Mouse (Mus musculus): Measurements from ENCODE around the gene B3galt5.
"Not testable (repeated sequence)": the region's sequence is repeated elsewhere in the genome, so short reads cannot be mapped to it uniquely, and the experiment has no call there.

B3galt5 gene

DNA sequence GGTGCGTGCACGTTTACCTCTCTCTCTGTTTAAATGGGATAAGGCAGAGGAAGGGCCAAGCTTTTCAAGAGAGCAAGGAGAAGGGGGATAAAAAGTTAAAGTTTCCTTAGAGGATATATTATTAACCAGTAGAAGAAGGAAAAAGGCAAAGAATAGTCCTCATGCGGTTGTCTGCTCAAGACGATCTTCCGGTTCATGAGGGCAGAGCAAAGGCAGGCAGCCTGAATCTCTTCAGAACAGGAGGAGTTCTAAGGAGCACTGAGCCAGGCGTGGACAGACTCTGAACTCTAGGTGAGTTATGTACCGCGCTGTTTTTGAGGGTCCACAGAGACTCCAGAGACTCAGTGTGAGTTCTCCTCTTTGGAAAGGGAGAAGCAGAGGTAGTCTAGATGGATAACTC lies 22.8 kb downstream of the B3galt5 start:
- DNase-seq (ENCODE audit: low read depth in 2 of 2, low spot score in 2 of 2), result no peak

DNA sequence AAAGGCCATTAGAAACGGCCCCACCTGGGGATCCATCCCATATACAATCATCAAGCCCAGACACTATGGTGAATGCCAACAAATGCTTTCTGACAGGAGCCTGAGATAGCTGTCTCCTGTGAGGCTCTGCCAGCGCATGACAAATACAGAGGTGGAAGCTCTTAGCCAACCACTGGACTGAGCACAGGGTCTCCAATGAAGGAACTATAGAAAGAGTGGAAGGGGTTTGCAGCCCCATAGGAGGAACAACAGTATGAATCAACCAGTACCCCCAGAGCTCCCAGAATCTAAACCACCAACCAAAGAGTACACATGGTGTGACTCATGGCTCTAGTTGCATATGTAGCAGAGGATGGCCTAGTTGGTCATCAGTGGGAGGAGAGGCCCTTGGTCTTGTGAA lies 36.1 kb downstream of the B3galt5 start:
- no peak for DNase-seq (ENCODE audit: low read depth in 2 of 2, low spot score in 2 of 2)

DNA sequence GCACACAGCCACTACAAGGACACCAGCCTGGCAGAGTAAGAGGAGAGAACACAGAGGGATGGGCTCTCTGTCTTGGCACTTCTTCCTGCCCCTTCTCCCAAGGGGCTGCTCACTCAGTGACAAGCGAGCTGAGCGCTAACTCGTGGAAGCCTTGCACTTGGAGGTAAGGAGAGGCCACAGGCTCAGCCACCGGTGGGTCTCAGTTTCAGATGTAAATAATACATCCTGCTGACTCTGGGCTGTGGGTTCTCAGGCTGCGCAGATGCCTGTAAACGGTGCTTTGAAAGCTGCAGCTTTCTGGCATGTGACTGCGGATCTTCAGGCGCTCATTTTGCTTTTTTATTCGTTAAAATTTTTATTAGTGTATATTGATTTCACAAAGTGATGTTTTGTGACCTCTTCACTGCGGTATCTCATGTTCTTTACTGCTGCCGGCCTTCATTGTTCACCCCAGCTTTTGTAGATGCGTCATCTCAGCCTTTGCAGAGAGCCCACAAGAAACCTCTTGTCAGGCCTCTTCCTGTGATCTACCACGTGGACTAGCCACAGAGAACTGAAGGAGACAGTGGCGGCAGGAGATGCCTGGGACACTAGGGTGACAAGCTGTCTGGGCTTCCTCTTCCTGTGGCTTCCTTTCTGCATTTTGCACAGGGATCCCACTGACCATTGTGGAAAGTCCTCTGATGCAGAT lies 37.5 kb downstream of the B3galt5 start:
- DNase-seq (ENCODE audit: low read depth in 2 of 2, low spot score in 2 of 2), result peak; percentile 42 to 61

DNA sequence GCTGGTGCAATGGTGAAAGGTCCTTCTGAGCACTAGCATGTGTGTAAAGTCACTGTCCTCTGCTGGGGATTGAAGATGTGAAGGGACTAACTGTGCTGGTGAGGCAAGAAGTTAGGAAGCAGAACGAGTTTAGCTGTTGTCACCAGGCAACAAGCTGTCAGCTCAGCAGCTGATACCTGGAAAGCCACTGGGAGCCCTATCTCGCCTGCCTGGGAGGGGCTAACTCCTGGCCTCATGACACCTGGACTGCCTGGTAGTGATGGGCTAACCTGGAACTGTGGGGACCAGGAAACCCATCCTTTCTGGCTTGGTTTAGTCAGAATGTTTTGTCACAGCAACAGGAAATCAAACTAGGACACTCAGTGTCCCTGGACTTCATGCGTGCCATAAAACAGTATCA lies 41.0 kb downstream of the B3galt5 start:
- no peak for DNase-seq (ENCODE audit: low read depth in 2 of 2, low spot score in 2 of 2)

DNA sequence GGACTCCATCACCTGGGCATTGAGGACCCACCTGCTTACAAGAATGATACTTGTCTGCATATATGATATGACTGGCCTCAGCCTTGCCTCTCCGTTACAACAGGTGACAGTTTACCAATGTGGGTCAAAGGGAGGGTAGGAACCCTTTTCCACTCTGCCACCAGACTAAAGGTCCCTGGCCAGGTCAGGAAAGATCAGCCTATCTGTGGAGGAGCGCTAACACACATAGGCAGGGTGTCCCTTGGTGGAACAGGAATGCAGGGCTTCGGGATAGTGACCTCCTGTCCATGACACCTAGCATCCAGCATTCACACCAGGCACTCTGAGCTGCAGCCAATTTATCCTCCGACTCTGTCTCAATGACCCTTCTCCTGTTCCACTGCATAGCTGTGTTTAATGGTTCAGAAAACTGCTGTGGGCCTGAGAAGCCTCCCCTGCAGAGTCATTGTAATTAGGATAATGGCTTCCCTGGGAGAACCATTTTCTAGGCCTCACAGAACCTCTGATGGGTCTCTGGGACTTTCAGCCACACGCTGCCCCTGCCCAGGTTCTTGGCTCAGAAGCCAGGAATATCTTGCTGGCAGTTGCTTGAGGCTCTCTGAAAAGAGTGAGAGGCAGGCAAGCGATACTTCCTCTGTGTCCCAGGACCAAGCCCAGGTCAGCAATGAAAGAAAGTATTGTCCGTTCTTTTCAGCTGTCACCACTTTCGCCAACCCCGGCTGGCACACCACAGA lies 43.1 kb downstream of the B3galt5 start:
- DNase-seq (ENCODE audit: low read depth in 2 of 2, low spot score in 2 of 2), result no peak

DNA sequence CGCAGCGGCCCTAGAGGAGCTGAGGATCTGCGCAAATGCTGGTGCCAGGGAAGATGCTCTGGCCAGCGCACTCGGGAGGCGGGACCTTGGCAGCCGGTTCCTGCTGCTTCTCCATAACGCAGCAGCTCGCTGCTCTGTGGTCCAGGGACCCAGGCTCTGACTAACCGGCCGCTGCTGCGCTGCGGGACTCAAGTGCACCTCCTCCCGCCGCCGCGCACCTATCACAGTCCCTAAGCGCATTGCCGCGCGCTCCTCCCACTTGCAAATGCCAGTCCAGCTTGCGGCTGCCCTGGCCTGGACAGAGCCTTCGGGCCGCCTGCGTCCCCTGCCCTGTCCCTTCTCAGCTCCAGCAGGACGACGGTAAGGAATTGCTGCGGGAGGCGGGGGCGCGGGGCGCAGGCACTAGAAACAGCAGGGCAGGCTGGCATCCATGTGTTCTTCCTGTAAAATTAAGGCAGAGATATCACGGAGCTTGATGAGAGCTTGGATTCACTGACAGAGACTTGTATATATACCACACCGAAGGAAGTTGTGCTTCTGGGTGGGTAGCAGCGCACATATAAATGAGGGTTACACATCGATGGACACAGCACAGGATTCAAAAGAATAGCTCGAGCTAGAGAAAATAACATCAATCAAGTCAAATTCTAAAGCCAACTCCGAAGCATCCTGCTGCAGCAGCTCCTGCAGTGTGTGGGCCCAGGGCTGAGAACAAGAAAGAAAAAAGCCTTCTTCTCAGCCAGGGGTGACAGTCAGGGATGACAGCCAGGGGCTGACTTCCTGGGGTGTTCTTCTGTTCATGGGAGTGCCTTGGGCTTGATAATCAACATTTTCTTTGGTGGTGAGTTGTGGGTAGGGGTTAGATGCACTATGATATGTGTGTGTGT lies 45.4 kb downstream of the B3galt5 start:
- no peak for DNase-seq (ENCODE audit: low read depth in 2 of 2, low spot score in 2 of 2)

DNA sequence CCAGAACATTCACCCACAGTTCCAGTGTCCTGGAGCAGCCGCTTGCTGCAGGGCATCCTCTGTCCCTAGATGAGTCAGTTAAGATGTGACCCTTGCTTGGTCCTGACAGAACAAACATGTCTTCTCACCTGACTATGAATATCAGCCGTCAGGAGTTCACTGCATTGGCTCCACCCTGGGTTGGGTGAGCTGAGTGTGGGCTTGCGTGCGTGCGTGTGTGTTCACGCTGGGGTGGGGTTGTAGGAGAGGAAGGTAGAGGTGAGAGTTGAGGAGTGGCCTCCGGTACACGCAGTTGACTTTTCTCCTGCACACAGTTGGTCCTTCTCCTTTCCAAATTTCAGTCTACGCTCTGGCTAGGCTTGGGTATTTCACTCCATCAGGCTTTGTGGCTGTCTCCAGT lies 47.0 kb downstream of the B3galt5 start:
- no peak for DNase-seq (ENCODE audit: low read depth in 2 of 2, low spot score in 2 of 2)

DNA sequence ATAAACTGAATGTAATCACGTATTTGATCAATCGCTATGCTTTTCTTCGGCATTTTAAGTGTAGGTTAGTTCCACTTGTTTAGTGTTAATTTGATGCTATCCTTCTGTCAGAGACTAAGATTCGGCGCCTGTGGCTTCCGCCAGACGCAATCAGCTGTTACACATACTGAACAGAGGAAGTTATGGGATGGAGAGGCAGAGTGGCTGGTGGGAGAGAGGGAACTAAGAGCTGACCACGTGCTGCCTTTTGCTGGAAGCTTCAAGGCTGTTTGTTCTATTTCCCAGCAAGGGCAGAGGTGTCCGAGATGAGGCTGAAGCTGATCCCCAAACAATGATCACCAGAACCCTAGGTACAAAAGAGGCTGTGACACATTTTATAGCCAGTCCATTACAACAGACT lies 56.3 kb downstream of the B3galt5 start:
- no peak for DNase-seq (ENCODE audit: low read depth in 2 of 2, low spot score in 2 of 2)

DNA sequence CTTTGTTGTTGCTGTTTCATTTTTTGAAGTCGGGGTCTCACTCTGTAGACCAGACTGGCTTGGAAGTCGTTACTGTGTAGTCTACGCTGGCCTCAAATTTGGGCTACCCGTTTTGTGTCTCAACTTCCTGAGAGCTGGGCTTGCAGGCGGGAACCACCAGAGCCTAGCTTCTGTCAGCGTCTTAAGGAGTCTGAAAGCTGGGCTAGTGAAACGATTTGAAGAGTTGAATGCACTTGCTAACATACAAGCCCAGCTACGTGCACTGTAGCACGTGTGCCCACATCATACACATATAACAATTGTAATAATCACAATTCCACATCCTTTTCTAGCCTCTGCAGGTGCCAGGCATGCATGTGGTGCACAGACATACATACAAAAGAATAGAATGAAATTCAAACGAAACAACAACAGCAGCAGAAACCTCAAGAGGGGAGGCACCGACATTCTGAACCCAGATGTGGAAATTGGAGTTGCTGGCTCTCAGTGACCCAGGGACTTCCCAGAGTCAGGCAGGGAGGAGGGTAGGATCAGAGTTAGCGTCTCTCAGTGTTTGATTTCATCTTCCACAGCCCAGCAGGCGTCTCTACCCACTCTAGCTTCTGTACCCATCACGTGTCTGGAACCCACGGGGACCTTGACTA lies 57.1 kb downstream of the B3galt5 start:
- DNase-seq (ENCODE audit: low read depth in 2 of 2, low spot score in 2 of 2), result peak; percentile 7 to 30

DNA sequence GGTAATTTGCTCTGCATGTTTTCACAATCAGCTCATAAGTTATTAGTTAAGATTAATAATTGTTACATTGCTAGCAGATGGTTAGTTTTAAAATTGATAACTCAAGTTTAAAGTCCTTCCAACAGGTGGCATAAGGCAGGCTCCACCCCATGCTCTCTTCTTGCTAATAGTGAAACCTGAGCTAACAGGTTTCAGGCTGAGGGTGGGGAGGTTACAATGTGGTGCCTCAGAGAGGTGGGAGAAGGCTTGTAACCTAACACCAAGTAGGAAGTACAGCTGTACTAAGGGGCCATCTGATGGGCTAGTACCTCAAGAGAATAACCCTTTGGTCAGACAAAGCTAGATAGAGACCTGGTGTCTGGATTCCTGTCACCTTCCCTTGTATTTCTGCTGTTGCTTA lies 62.5 kb downstream of the B3galt5 start:
- DNase-seq (ENCODE audit: low read depth in 2 of 2, low spot score in 2 of 2), result no peak

DNA sequence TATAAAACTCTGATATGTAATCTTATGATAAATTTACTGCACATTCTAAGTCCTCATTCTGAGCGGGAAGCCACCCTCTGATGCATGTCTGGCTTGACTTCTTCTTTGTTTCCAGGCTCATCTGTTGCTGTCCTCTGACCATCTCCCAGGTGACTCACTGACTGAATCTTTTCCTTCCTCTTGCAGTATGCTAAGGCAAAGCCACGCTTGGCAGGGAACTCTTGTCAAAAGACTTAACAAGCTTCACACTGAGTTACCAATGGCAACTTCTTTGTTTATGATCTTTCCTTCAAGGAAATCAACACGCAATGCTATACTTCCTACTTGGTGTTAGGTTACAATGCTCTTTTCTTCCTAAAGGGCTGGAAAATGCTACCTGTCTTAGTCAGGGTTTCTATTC lies 63.0 kb downstream of the B3galt5 start:
- DNase-seq (ENCODE audit: low read depth in 2 of 2, low spot score in 2 of 2), result no peak

DNA sequence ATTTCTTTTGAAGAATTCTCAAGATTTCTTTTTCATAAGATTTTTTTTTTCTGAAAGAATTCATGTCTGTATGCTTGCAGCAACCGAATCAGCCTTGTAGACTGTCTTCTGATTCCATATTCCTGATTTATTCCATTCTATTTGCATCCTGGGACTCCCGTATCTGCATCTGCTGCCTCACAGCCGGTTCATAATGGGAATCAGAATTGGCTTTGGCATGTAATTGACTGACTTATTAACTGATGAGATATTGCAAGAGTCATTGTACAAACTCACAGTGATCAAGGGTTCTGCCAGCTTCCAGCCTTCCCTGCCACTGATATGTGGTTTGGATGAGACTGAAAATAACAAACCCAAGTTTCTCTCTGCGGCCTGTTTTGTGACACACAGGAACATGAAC lies 67.8 kb downstream of the B3galt5 start:
- no peak for DNase-seq (ENCODE audit: low read depth in 2 of 2, low spot score in 2 of 2)

DNA sequence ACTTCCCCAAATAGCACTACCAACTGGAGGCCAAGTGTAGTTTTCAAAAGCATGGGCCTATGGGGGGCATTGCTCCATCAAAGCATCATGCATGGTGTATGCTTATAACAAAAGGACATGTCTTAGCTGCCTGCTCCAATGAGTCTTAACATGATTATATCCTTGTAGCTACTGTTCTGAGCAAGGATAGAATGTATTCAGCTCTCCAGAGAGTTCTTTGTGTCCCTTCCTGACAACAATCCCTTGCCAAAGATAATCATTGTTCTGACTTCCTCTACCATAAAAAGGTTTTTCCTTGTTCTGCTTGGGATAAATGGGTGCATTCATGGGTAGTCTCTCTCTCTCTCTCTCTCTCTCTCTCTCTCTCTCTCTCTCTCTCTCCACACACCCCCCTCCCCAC lies 68.8 kb downstream of the B3galt5 start:
- DNase-seq (ENCODE audit: low read depth in 2 of 2, low spot score in 2 of 2), result no peak

DNA sequence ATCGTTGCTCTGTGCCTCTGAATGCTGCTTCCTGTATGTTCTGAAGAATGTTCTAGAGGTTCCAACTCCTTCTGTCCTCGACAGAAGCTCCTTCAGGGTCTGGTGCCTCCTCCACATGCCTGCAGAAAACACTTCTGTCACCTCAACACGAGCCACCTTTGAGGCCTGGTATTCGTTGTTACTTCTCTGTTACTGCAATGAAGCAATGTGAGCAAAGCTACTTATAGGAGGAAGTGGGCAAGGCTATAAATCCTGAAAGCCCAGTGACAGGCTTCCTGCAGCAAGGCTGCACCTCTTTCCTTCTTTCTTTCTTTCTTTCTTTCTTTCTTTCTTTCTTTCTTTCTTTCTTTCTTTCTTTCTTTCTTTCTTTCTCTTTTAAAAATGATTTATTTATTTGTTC lies 71.3 kb downstream of the B3galt5 start:
- DNase-seq (ENCODE audit: low read depth in 2 of 2, low spot score in 2 of 2), result no peak

DNA sequence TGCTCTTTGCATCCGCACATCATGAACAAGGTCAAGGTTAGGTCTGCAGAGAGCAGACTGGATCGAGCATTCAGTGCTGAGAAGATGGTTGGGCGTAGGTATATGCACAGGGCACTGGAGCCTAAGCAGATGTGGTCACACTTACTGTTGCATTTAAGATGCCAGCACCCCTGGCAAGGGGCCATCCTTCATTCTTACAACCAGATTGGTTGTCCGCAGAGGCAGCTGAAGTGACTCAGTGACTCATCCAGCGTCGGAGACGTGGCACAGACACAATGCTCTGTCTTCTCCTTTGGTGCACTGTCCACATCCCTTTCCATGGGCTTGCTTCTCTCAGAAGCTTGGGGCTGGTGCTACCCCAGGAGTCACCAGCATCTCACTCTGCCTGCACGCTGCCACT lies 82.2 kb downstream of the B3galt5 start:
- no peak for DNase-seq (ENCODE audit: low read depth in 2 of 2, low spot score in 2 of 2)

DNA sequence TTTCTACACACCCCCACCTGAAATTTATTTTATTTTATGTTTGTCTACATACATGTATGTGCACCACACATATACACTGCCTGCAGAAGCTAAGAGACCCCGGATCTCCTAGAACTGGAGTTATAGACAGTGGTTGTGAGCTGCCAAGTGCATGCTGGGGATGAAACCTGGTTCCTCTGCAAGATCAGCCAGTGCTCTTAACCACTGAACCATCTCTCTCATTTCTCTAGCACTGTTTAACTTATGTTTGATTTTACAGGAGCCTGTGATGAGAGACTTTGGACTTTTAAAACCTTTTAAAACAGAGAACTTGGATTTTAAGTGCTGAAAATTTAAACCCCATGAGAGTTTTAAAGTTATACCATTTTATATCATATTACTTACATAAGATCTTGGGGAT lies 87.1 kb downstream of the B3galt5 start:
- no peak for DNase-seq (ENCODE audit: low read depth in 2 of 2, low spot score in 2 of 2)

DNA sequence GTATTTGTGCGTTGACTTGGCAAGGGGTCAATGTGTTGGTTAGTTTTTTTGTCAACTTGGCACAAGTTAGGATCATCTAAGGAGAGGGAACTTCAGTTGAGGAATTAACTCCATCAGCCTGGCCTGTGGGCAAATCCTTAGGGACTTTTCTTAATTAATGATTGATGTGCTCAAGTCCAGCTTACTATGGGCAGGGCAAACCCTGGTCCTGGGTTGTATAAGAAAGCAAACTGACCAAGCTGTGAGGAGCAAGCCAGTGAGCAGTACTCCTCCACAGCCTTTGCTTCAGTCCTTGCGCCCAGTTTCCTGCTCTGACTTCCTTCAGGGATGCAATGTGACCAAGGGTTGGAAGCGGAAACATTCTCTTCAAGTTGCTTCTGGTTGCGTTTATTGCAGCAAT lies 87.6 kb downstream of the B3galt5 start:
- no peak for DNase-seq (ENCODE audit: low read depth in 2 of 2, low spot score in 2 of 2)

DNA sequence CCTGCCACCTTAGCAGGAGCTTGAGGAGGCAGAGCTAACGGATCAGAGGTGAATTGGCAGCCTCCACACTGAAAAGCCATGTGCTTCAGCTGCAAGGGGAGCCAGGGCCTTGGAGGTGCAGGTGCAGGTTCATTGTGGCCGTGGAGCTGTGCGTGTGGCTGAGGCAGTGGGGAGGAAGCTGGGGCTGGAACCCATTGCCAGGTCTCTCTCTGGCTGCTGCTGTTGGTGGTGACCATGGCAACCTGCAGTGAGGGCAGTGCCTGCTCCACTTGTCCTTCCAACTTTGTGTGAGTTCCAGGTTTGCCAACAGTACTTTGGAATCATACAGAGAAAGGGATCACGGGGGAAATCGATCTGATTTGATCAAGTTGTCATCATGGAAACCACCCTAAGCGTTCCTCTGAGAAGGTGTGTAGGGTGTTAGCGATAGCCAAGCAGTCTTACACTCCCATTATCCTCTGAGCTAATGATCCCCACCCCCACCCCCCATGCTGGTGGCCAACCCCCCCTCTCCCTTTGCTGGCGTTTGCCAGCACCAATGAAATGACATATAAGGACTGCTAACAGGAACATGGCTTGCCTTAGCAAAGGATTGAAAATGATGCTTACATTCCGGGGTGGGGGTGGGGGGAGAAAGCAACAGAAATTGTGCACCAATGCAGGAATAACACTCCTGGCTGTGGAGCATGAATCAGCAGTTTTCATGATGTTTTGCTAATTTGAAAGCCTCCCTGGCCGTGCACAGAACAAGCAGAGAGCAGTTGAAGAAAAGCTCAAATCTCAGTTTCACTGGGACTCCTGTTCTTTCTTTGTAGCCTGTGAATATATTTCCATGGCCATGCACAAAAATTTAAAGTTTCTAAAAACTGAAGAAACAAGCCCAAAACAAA lies 90.8 kb downstream of the B3galt5 start:
- DNase-seq (ENCODE audit: low read depth in 2 of 2, low spot score in 2 of 2), result no peak

DNA sequence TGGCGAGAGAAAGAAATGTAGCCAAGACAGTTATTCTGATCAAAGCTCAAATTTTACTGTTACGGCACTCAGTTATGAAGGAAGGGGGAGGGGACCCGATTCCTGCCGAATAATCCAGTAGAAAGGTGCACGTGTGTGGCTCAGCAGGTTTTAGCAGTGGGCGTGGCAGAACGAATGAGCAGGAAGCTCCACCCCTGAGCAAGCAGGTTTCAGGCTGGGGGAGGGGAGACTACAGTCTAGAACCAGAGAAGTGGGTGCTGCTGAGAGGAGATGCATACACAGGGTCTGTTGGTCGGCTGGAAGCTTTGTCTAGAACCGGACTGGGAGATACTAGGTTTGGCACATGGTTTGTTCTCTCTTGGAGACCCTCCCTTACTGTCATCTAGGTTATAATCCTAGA lies 91.7 kb downstream of the B3galt5 start:
- not testable (repeated sequence) for DNase-seq (ENCODE audit: low read depth in 2 of 2, low spot score in 2 of 2)

DNA sequence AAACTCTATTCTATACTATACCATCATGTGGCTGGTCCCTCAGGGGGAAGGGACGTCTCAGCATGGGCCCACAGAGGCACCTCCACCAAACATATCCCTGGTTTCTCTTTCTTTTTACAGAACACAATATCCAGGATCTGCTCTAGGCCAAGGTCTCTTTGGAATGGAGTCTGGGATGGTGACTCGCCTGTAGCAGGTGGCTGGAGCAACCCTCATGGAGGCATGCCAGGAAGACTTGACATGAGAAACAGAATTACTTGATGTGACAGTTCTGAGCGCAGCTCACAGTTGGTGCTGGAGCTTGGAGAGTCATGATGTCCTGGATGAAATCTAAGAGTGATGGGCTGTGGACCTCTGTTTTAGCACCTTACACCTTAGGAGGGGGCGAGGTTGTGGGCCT lies 104.0 kb downstream of the B3galt5 start:
- no peak for DNase-seq (ENCODE audit: low read depth in 2 of 2, low spot score in 2 of 2)

DNA sequence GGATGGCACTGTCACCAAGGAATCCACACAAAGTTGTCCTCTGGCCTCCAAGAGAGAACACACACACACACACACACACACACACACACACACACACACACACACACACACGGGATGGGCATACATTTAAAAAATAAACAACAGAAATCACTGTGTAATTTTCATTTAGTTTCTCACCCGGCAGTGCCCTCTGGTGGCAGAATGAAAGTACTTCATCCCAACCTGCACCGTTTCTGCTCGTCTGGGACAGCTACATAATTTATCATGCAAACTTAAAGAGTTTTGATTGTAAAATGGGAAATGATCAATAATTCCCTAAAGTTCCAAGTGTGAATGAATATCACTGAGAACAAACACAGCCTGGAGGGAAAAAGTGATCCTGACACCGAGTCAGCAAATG lies 105.7 kb downstream of the B3galt5 start:
- peak; percentile 23 to 50 for DNase-seq (ENCODE audit: low read depth in 2 of 2, low spot score in 2 of 2)

Measured in CD8-positive naive resting alpha-beta T cell, adult 2 months (primary cell).